Mouse (Mus musculus) T-helper 17 cell (primary cell): ENCODE measurements around the gene Vmn2r27.

Source experiments
- in situ Hi-C, 2 experiments: fragments of 300-600 bp; cut with MboI, MseI; formaldehyde crosslinking; loops; 1 replicate in 1 of 2; 2 replicates in 1 of 2; pipeline ENCODE4 v1.15.1; 2025; ENCODE audit warnings: high pct_unique_total_duplicates in 2 of 2

The Vmn2r27 gene

DNA sequence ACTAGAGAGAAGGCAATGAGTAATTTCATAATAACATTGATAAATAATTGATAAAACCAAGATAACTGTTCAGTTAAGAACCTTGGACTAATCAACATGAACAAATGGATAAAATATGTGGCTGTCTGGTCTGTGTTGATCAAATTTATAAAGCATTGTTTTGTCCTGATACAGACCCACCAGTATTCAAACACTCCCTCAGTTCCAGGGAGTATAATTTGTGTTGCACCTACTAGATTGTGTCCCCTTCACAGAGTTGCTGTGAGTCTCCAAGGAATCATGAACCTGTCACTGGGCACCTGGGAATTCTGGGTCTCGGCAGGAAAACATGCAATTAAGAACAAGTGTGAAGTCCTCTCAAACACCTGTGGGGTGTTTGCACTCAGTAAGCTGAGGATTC, at the start of gene Vmn2r27:
Vmn2r27 (minus strand) TSS at position 101 of the 400 bp plus-strand sequence.
- in situ Hi-C loops = no loop called here

DNA sequence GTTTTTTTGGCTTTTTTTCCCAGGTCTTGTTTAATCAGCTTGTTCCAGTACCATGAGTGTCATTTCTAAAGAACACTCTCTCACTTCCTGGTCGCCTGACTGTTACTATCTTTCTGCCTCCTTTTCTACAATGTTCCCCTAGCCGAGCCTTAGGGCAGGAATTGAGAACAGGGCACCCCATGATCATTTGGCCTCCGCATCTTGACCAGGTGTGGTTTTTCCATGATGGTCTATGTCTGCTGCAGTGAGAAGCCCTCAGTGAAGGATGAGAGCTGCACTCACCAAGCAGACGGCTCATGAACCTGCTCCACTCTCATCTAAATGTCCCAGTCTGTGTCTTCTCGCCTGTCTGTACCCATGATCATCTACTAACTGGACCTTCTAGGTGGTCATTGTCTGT, 46.6 kb upstream of the Vmn2r27 start:
- in situ Hi-C loops = no loop called here

DNA sequence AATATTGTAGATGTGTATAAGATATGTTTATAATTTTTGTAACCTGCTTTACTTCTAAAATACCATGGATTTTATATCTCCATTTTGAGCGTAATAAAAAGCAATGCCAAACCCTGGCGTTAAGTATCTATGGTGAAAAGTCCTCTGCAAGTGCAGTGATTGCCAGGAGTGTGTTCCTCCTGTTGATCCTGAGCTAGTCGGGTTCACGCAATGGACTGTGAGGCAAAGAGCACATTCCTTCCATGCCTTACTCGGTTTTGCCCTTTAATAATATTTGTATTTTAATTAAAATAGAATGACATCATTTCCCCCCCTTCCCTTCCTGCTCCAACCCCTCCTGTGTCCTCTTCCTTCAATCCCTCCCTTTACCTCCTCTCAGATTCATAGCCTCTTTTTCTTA, 46.0 kb upstream of the Vmn2r27 start:
- in situ Hi-C loops = no loop called here

DNA sequence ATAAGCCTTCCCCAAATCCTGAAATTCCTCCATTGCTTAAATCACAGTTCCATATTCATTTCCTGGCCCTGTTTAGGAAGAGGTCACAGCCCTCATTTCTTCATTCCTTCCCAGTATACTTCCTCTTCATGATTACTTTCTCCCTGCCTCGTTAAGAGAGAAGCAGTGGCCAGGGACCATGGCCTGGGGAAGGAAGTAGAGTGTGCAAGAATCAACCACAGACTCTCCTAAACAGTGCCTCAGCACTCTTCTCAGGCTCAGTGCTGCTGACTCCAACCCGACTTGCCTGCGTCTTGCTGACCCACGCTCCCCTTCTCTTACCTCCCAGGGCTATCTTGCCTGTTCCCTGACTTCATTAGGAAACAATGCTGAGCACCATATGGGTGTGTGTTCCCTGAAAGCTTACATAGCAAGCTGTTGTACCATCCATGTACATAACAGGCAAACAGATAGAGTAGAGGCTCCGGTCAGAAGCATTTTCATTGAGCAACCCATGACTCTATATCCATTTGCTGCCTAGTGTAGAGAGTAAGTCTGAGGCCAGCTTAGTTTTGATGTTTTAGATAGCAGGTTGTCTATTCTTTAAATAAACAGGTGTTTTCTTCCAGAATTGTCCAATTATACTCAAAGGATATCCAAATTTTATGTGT, 41.7 kb upstream of the Vmn2r27 start:
- in situ Hi-C loops = loop anchor here in 1 of 2 experiments (25.0 kb wide), 1 partner anchor 1386 kb away; no protein-coding TSS in a partner anchor

DNA sequence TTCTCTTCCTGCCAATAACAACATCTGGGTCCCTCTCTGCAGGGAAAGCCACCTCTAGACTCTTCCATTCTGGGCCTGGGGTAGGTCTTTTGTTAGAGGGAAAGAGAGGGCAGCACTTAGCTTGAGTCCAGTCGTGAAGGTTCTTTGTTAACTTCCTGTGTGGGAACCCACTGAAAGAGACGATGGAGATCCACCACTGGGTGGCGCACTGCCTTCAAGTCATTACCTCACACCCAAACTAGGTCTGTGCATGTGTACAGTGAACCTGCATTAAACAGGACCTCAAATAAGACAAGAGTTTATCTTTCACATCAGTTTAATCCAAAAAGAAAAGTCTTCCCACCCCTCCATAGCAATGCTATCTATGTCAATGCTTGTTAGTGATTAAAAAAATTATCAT, 31.0 kb upstream of the Vmn2r27 start:
- in situ Hi-C loops = loop anchor here (5.0 to 25.0 kb wide), 4 partner anchors 115 to 1375 kb away; no protein-coding TSS in a partner anchor

DNA sequence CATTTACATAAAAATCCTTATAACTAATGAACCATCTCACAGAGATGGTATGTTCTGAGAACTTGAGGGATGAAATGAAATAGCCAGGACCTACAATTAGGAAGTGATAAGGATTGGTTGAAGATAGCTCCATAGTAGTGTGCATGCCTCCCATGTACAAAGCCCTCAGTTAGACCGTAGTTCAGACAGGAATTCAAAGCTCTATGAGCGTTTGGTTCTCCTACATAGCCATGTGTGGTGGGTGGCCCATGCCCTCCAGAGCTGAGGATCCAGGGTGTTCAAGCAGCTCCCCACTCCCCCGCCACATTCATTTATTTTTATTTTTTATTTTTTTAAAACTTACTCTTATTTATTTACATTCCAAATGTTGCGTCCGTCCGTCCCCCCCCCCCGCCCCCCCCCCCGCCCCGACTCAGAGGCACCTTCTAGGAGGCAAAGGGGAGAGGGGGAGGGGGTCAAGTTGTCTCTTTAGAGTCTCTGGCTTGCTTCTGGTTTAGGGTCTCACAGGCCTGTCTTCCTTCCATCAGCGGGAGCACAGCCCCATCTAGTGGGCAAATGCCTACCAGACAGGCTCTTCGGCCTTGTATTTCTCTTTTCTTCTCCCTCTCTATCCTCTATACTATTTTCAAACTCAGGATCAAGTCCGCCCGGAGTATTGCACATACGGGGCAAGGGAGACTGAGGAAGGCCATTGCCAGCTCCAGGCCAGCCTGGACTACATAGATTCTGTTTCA, 28.7 kb upstream of the Vmn2r27 start:
- in situ Hi-C loops = loop anchor here (5.0 to 25.0 kb wide), 4 partner anchors 117 to 1373 kb away; no protein-coding TSS in a partner anchor

DNA sequence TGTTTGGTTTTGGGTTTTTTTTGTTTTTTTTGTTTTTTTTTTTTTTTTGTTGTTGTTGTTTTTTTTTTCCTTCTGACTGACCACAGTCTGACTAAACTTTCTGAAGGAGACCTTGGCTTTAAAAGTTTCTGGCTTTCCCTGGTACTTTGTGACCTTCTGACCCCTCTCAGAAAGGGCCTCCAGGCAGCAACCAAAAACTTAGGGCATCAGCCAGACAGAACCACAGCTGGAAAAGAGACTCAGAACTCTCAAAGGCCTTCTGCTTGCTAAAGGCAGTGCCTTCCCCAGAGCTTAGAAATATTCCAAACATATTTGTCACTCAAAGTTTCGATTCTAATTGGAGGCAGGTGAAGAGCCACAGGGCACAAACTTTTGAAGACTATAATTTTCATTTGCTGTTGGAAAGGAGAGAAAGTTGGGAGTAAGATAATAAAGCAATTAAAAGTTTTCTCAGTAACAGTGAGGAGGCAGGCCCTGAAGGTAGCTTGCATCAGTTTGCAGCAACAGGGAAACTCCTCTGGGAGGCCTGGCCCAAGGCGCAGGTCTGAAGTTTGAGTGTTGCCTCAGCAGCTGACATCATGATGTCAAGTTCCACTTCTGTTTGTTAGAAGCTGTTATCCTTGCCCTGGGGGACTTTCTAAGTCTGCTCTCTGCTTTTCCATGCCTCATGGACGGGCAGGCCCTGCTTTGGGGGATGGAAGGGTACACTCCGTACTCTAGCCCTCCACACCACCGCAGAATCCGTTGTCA, 24.2 kb upstream of the Vmn2r27 start:
- in situ Hi-C loops = loop anchor here in 1 of 2 experiments (25.0 kb wide), 1 partner anchor 1369 kb away; no protein-coding TSS in a partner anchor

DNA sequence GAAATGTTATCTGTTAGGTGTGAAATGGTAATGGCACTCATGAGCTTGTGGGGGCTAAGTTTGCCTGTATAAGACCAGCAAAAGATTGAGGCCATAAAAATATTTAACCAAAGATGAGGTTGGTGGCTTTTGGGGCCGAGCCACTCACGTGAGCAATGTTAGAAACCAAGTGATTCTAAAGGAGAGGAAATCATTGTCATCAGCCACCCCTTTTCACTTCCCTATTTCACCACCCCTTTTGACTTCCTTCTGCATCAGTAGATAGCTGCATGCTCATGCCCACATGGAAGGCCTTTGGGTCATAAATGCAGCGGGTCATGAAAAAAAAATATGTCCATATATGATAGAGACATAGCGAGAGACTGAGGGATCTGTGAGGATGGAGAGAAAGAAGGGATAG, 29.5 kb downstream of the Vmn2r27 start:
- in situ Hi-C loops = no loop called here

DNA sequence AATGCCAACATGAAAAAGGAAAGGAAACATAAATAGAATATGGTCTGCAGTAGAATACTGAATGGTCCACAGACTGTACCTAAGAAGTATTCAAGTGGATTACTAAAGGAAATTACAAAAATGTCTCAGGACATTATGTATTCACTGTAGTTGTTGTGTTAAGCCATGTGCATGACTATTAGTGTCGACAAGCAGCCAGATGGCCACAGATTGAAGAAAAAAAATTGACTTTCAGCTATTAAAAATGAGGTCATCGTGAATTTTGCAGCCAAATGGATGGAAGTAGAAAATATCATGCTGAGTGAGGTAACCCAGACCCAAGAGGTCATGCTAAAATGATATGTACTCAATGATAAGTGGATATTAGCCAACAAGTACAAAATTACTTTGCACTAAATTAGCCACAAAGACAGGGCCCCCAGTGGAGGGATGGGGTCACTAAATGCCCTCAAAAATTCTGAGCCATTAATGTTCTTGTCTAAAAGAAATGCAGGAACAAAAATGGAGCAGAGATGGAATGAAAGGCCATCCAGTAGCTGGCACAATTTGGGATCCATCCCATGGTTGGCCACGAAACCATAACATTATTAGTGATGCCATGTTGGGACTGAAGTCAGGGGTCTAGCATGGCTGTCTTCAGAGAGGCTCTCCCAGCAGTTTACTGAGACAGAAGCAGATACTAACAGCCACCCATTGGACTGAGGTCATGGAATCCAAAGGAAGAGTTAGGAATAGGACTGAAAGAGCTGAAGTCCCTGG, 63.0 kb downstream of the Vmn2r27 start:
- in situ Hi-C loops = no loop called here

DNA sequence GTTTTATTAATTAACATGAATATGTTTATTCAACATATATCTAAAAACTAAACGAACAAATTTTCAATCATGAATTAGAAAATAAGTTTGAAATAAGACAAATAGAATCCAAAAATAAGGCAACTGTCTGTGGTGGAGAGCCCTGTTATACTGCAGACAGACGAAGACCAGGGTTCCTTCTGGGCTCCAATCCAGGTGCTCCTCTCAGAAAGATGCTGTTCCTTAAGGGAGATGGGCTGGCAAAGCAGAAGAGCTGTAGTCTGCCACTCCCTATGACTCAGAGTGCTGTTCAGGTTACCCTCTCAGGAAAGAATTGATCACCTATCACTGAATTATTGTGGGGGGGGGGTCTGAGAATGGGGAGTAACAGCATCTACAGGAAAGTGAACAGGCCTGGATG, 65.1 kb downstream of the Vmn2r27 start:
- in situ Hi-C loops = no loop called here

DNA sequence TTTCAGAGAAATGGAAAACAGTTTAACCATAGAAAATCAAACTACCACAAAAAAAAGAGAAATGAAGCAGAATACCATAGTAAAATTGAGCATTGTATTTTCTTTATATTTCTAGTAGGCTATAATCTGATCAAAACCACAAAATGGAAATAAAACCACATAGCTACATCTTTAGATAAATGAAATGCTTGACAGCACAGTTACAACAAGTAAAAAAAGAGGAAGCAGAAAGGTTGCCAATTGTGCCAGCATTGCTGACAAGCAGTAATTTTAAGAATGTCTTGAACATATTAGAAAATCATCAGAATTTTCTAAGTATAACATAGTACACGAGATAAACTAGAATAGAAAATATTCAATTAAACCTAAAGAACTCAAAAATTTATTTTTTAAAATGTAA, 81.8 kb downstream of the Vmn2r27 start:
- in situ Hi-C loops = no loop called here
